Mouse (Mus musculus) embryonic facial prominence, embryonic 12.5 days (tissue): ENCODE results near the gene Cpox. TPM values are rescaled to one million over a fixed set of nuclear protein-coding genes. Genes with fewer than 3 reads are reported as not detected.

Source experiments
- ATAC-seq: fragments of 200-750 bp; cut with Nextera tagmentation; 2 replicates; pipeline ENCODE4 v1.8.0; 2017; ENCODE audit not compliant: insufficient number of reproducible peaks, insufficient read depth, low FRiP score, low TSS enrichment
- H3K27ac ChIP-seq: fragments of 300-500 bp; sonication (generic); 2 replicates; pipeline ENCODE4 v1.5.1; 2016; ENCODE audit warnings: mild to moderate bottlenecking
- H3K27me3 ChIP-seq: fragments of 300-500 bp; sonication (generic); 2 replicates; pipeline ENCODE4 v1.6.1; 2016; ENCODE audit warnings: mild to moderate bottlenecking, moderate library complexity
- H3K36me3 ChIP-seq: fragments of 300-500 bp; sonication (generic); 2 replicates; pipeline ENCODE4 v1.6.1; 2016; ENCODE audit warnings: mild to moderate bottlenecking
- H3K4me1 ChIP-seq: fragments of 300-500 bp; sonication (generic); 2 replicates; pipeline ENCODE4 v1.6.1; 2016
- H3K4me2 ChIP-seq: fragments of 300-500 bp; sonication (generic); replicated peaks from 2 replicates; pipeline ENCODE4 v1.6.1; 2016; ENCODE audit warnings: mild to moderate bottlenecking, moderate library complexity
- H3K4me3 ChIP-seq: fragments of 300-500 bp; sonication (generic); 2 replicates; pipeline ENCODE4 v1.5.1; 2016; ENCODE audit warnings: mild to moderate bottlenecking
- H3K9ac ChIP-seq: fragments of 300-500 bp; sonication (generic); 2 replicates; pipeline ENCODE4 v1.6.1; 2016; ENCODE audit warnings: mild to moderate bottlenecking, moderate library complexity
- H3K9me3 ChIP-seq: fragments of 300-500 bp; sonication (generic); 2 replicates; pipeline ENCODE4 v1.6.1; 2016; ENCODE audit warnings: mild to moderate bottlenecking, moderate library complexity
- WGBS: fragments of 180-500 bp; shearing (Covaris S2); methylation state at CpG from one replicate; pipeline ENCODE4 v1.1.7; 2016; 5-methylcytosine and 5-hydroxymethylcytosine counted together
- polyA plus RNA-seq: library from polyadenylated mRNA; unstranded; fragments of >200 nt; fragmentation: Nextera tagmentation; extraction: Ambion mirVana; gene quantifications from 2 replicates; pipeline ENCODE4 v1.2.1, GENCODE M21; 2016

Cpox gene
- polyA plus RNA-seq, 1 experiment from 2014 or later, result 21.8 TPM

GRCm38 (mm10) chr16:58703382-58704124 is 33.5 kb downstream of the Cpox start:
- Histone ChIP-seq H3K4me3 (no peak overlapping the region), H3K9ac (no peak overlapping the region), H3K9me3 (no peaks in the 10 kb centered on the region), H3K36me3 (no peaks in the 10 kb centered on the region), H3K27ac (no peak overlapping the region), H3K27me3 (no peaks in the 10 kb centered on the region), H3K4me2 (no peak overlapping the region), H3K4me1 (no peaks in the 10 kb centered on the region; the same call in 1 of the 2 replicates)
- no peak for ATAC-seq
- WGBS, result 25% methylated on average over 10 of the region's 10 CpGs

- Histone ChIP-seq H3K9me3 (no peaks in the 10 kb centered on the region), H3K4me2 (no peak overlapping the region), H3K4me1 (no peaks in the 10 kb centered on the region; the same call in 1 of the 2 replicates), H3K4me3 (no peak overlapping the region), H3K9ac (no peak overlapping the region), H3K27me3 (no peaks in the 10 kb centered on the region), H3K27ac (no peak overlapping the region), H3K36me3 (no peaks in the 10 kb centered on the region)
- ATAC-seq, result no peak
These were observed 34.9 kb downstream of the Cpox start for GRCm38 (mm10) chr16:58704999-58705398.

- Histone ChIP-seq H3K4me1 (no peaks in the 10 kb centered on the region; the same call in 1 of the 2 replicates), H3K27ac (no peak overlapping the region), H3K4me2 (no peak overlapping the region), H3K36me3 (no peaks in the 10 kb centered on the region), H3K27me3 (no peaks in the 10 kb centered on the region), H3K4me3 (no peak overlapping the region), H3K9me3 (no peaks in the 10 kb centered on the region), H3K9ac (no peak overlapping the region)
- WGBS, result 89% methylated on average over 4 of the region's 4 CpGs
- ATAC-seq, result no peak
These were observed 37.3 kb downstream of the Cpox start for GRCm38 (mm10) chr16:58707276-58707905.

GRCm38 (mm10) chr16:58708601-58709475 is 38.7 kb downstream of the Cpox start:
- WGBS, result 84% methylated on average over 3 of the region's 3 CpGs
- ATAC-seq, result no peak
- Histone ChIP-seq H3K9ac (no peak overlapping the region), H3K4me3 (no peak overlapping the region), H3K4me2 (no peak overlapping the region), H3K27ac (no peak overlapping the region), H3K27me3 (no peaks in the 10 kb centered on the region), H3K4me1 (no peaks in the 10 kb centered on the region; the same call in 1 of the 2 replicates), H3K36me3 (no peaks in the 10 kb centered on the region), H3K9me3 (no peaks in the 10 kb centered on the region)

GRCm38 (mm10) chr16:58709536-58709935 is 39.4 kb downstream of the Cpox start:
- Histone ChIP-seq H3K9me3 (no peaks in the 10 kb centered on the region), H3K27me3 (no peaks in the 10 kb centered on the region), H3K27ac (no peak overlapping the region), H3K4me1 (no peaks in the 10 kb centered on the region), H3K4me2 (no peak overlapping the region), H3K4me3 (no peak overlapping the region), H3K9ac (no peak overlapping the region), H3K36me3 (no peaks in the 10 kb centered on the region)
- ATAC-seq, result no peak
- 65% methylated on average over 4 of the region's 4 CpGs for WGBS

- 58% methylated on average over 8 of the region's 8 CpGs for WGBS
- Histone ChIP-seq H3K9me3 (no peaks in the 10 kb centered on the region), H3K4me3 (no peak overlapping the region), H3K27me3 (no peaks in the 10 kb centered on the region), H3K4me1 (no peaks in the 10 kb centered on the region), H3K9ac (no peak overlapping the region), H3K27ac (no peak overlapping the region), H3K36me3 (no peaks in the 10 kb centered on the region), H3K4me2 (no peak overlapping the region)
- no peak for ATAC-seq
These were observed 42.1 kb downstream of the Cpox start for GRCm38 (mm10) chr16:58712221-58712620.

- Histone ChIP-seq H3K4me3 (no peak overlapping the region), H3K9ac (no peak overlapping the region), H3K4me2 (no peak overlapping the region), H3K27ac (no peak overlapping the region), H3K27me3 (no peaks in the 10 kb centered on the region), H3K4me1 (no peaks in the 10 kb centered on the region), H3K36me3 (no peaks in the 10 kb centered on the region), H3K9me3 (no peaks in the 10 kb centered on the region)
- no peak for ATAC-seq
- WGBS, result 93% methylated on average over 1 of the region's 1 CpGs
These were observed 43.0 kb downstream of the Cpox start for GRCm38 (mm10) chr16:58713128-58713527.

GRCm38 (mm10) chr16:58715018-58715417 is 44.9 kb downstream of the Cpox start:
- ATAC-seq, result no peak
- H3K9me3 ChIP-seq, result no peaks in the 10 kb centered on the region
- no peak overlapping the region for H3K9ac ChIP-seq
- no peak overlapping the region for H3K4me2 ChIP-seq
- no peak overlapping the region for H3K4me3 ChIP-seq
- WGBS, result 79% methylated on average over 4 of the region's 4 CpGs
- H3K36me3 ChIP-seq, result no peaks in the 10 kb centered on the region
- H3K27me3 ChIP-seq, result no peaks in the 10 kb centered on the region
- H3K27ac ChIP-seq, result no peak overlapping the region
- H3K4me1 ChIP-seq, result no peaks in the 10 kb centered on the region

GRCm38 (mm10) chr16:58718666-58719120 is 48.6 kb downstream of the Cpox start, which contains the start of gene Gpr15:
Gene Gpr15 (minus strand): TSS chr16:58719070.
- no peak for ATAC-seq
- no peaks in the 10 kb centered on the region for H3K27me3 ChIP-seq
- H3K9ac ChIP-seq, result no peak within 1 kb of the TSS
- no peaks in the 10 kb centered on the region for H3K9me3 ChIP-seq
- H3K36me3 ChIP-seq, result no peaks in the 10 kb centered on the region
- H3K4me2 ChIP-seq, result no peak within 1 kb of the TSS
- H3K4me1 ChIP-seq, result no peaks in the 10 kb centered on the region
- WGBS, result 88% methylated on average over 7 of the region's 7 CpGs
- H3K4me3 ChIP-seq, result no peak within 1 kb of the TSS
- H3K27ac ChIP-seq, result no peak within 1 kb of the TSS

- Histone ChIP-seq H3K36me3 (no peaks in the 10 kb centered on the region), H3K9ac (no peak overlapping the region), H3K27me3 (no peaks in the 10 kb centered on the region), H3K9me3 (no peaks in the 10 kb centered on the region), H3K4me1 (no peaks in the 10 kb centered on the region), H3K4me2 (no peak overlapping the region), H3K27ac (no peak overlapping the region), H3K4me3 (no peak overlapping the region)
- WGBS, result 85% methylated on average over 2 of the region's 2 CpGs
- ATAC-seq, result no peak
These were observed 52.2 kb downstream of the Cpox start for GRCm38 (mm10) chr16:58722292-58722691.

GRCm38 (mm10) chr16:58726680-58727476 is 56.8 kb downstream of the Cpox start:
- H3K36me3 ChIP-seq, result peaks cover 15% of the 10 kb centered on the region
- ATAC-seq, result no peak
- 80% methylated on average over 11 of the region's 11 CpGs for WGBS
- peaks cover 6% of the 10 kb centered on the region for H3K4me1 ChIP-seq
- H3K27me3 ChIP-seq, result no peaks in the 10 kb centered on the region
- H3K27ac ChIP-seq, result no peak overlapping the region
- H3K4me2 ChIP-seq, result peak overlapping the region; percentile 37
- no peak overlapping the region for H3K9ac ChIP-seq
- H3K4me3 ChIP-seq, result peak overlapping the region; percentile 78
- no peaks in the 10 kb centered on the region for H3K9me3 ChIP-seq
